9 mouse cellular contexts compared by ENCODE assay signal in genomic region chr4:94746387-94746811, GRCm38 (mm10). TPM values are rescaled to one million over a fixed set of nuclear protein-coding genes. Genes with fewer than 3 reads are reported as not detected.
A peak's percentile ranks its signal among the peaks of the same experiment; 100 is the strongest.
DNase-seq lines count a peak whose midpoint lies in the region; ATAC-seq lines count a peak whose summit lies in the region.
"Had no signal": no experiment of that assay in that cellular context is flagged by ENCODE, and none has a peak within 500 bp of the region (broad histone marks: within the 10 kb centered on the region; RNA-seq: fewer than 3 reads in every experiment).

No protein-coding gene starts in this region.

- H3K4me1 ChIP-seq in hindbrain, embryonic 13.5 days (replicated peaks), result no peaks in the 10 kb centered on the region
- no peaks in the 10 kb centered on the region for H3K4me1 ChIP-seq in hindbrain, embryonic 16.5 days (ENCODE audit: control insufficient read depth, insufficient read depth, low read depth, low read length)
- H3K4me1 ChIP-seq in heart, embryonic 13.5 days, result peaks cover 54% of the 10 kb centered on the region
- no peaks in the 10 kb centered on the region for H3K4me1 ChIP-seq in forebrain, embryonic 16.5 days (replicated peaks; ENCODE audit: control insufficient read depth, insufficient read depth, low read length)
- H3K4me1 ChIP-seq: neural tube, embryonic 13.5 days had no signal

- H3K9me3 ChIP-seq in hindbrain, embryonic 13.5 days, result no peaks in the 10 kb centered on the region
- H3K9me3 ChIP-seq in hindbrain, embryonic 16.5 days (ENCODE audit: control insufficient read depth, low read length), result no peaks in the 10 kb centered on the region
- no peaks in the 10 kb centered on the region for H3K9me3 ChIP-seq in heart, embryonic 13.5 days
- no peaks in the 10 kb centered on the region for H3K9me3 ChIP-seq in forebrain, embryonic 16.5 days (ENCODE audit: control insufficient read depth, low read length)
- H3K9me3 ChIP-seq: neural tube, embryonic 13.5 days had no signal

- no peak overlapping the region for H3K9ac ChIP-seq in hindbrain, embryonic 13.5 days
- H3K9ac ChIP-seq in hindbrain, embryonic 16.5 days (ENCODE audit: low read depth, low read length), result no peak overlapping the region
- no peak overlapping the region for H3K9ac ChIP-seq in heart, embryonic 13.5 days
- no peak overlapping the region for H3K9ac ChIP-seq in forebrain, embryonic 16.5 days (replicated peaks; ENCODE audit: low read depth, low read length)
- H3K9ac ChIP-seq: neural tube, embryonic 13.5 days had no signal

- H3K4me2 ChIP-seq in hindbrain, embryonic 13.5 days, result no peak overlapping the region
- H3K4me2 ChIP-seq in hindbrain, embryonic 16.5 days (ENCODE audit: low read length), result no peak overlapping the region
- H3K4me2 ChIP-seq in heart, embryonic 13.5 days, result peak overlapping the region; percentile 44
- H3K4me2 ChIP-seq in forebrain, embryonic 16.5 days (ENCODE audit: low read length), result no peak overlapping the region
- H3K4me2 ChIP-seq: neural tube, embryonic 13.5 days had no signal

- no peaks in the 10 kb centered on the region for H3K36me3 ChIP-seq in hindbrain, embryonic 13.5 days
- H3K36me3 ChIP-seq in hindbrain, embryonic 16.5 days (ENCODE audit: control insufficient read depth, insufficient read depth, low read length), result no peaks in the 10 kb centered on the region
- H3K36me3 ChIP-seq in heart, embryonic 13.5 days, result no peaks in the 10 kb centered on the region
- H3K36me3 ChIP-seq in forebrain, embryonic 16.5 days (ENCODE audit: control insufficient read depth, insufficient read depth), result no peaks in the 10 kb centered on the region
- H3K36me3 ChIP-seq: neural tube, embryonic 13.5 days had no signal

- no peak overlapping the region for H3K27ac ChIP-seq in hindbrain, embryonic 13.5 days
- no peak overlapping the region for H3K27ac ChIP-seq in hindbrain, embryonic 16.5 days (ENCODE audit: low read depth, low read length)
- H3K27ac ChIP-seq in heart, embryonic 13.5 days (replicated peaks), result peak overlapping the region; percentile 86
- no peak overlapping the region for H3K27ac ChIP-seq in forebrain, embryonic 16.5 days (ENCODE audit: low read length)
- H3K27ac ChIP-seq: neural tube, embryonic 13.5 days had no signal

- peak; percentile 59; the same call in 1 of the 2 replicates for ATAC-seq in hindbrain, embryonic 13.5 days (ENCODE audit: low FRiP score)
- no peak for ATAC-seq in hindbrain, embryonic 16.5 days
- peak; percentile 70 for ATAC-seq in heart, embryonic 13.5 days (ENCODE audit: extremely low read depth, insufficient number of reproducible peaks, low FRiP score, low TSS enrichment)
- no peak for ATAC-seq in forebrain, embryonic 16.5 days

- H3K4me3 ChIP-seq in hindbrain, embryonic 13.5 days, result no peak overlapping the region
- H3K4me3 ChIP-seq in hindbrain, embryonic 16.5 days (ENCODE audit: low read length), result no peak overlapping the region
- no peak overlapping the region for H3K4me3 ChIP-seq in heart, embryonic 13.5 days
- no peak overlapping the region for H3K4me3 ChIP-seq in forebrain, embryonic 16.5 days (replicated peaks; ENCODE audit: low read length)
- H3K4me3 ChIP-seq: neural tube, embryonic 13.5 days had no signal

- no peaks in the 10 kb centered on the region for H3K27me3 ChIP-seq in hindbrain, embryonic 13.5 days
- H3K27me3 ChIP-seq in hindbrain, embryonic 16.5 days (replicated peaks; ENCODE audit: control insufficient read depth, insufficient read depth, low read length), result no peaks in the 10 kb centered on the region
- H3K27me3 ChIP-seq in heart, embryonic 13.5 days (replicated peaks), result no peaks in the 10 kb centered on the region
- no peaks in the 10 kb centered on the region for H3K27me3 ChIP-seq in forebrain, embryonic 16.5 days (replicated peaks; ENCODE audit: control insufficient read depth, insufficient read depth, low read length)
- H3K27me3 ChIP-seq: neural tube, embryonic 13.5 days had no signal

- peak; percentile 28 for DNase-seq in large intestine, adult 2 months (ENCODE audit: low read depth, low spot score)
- peak; percentile 79 for DNase-seq in skeletal muscle tissue, adult 2 months (ENCODE audit: low read depth, low spot score)
- DNase-seq in right cerebral cortex, postnatal 10 days (ENCODE audit: low spot score in 2 of 2), result no peak
- DNase-seq in layer of hippocampus, adult 11-12 months (ENCODE audit: low spot score), result no peak

- WGBS in hindbrain, embryonic 13.5 days, result 62% methylated on average over 7 of the region's 7 CpGs
- 50% methylated on average over 7 of the region's 7 CpGs for WGBS in hindbrain, embryonic 16.5 days
- 34% methylated on average over 7 of the region's 7 CpGs for WGBS in heart, embryonic 13.5 days
- 24% methylated on average over 7 of the region's 7 CpGs for WGBS in large intestine, adult 2 months
- 59% methylated on average over 7 of the region's 7 CpGs for WGBS in forebrain, embryonic 16.5 days

RNA-seq across cellular contexts. Expression of gene Tek, which starts 7.3 kb away (rescaled TPM):
- 8.9 and 9.4 TPM in 2 replicates for polyA plus RNA-seq in hindbrain, embryonic 13.5 days (2015; fragmentation: Nextera tagmentation; extraction: Ambion mirVana)
- 8.5 and 12.1 TPM in 2 replicates for polyA plus RNA-seq in hindbrain, embryonic 16.5 days (2015; fragmentation: Nextera tagmentation; extraction: Ambion mirVana)
- 44.6 and 49.0 TPM in 2 replicates for polyA plus RNA-seq in heart, embryonic 13.5 days (2015; fragmentation: Nextera tagmentation; extraction: Ambion mirVana)
- 2.0 and 2.7 TPM in 2 replicates for polyA plus RNA-seq in large intestine, adult 2 months (2012; rRNA removed)
- polyA plus RNA-seq in forebrain, embryonic 16.5 days (2015; fragmentation: Nextera tagmentation; extraction: Ambion mirVana), result 9.7 and 10.4 TPM in 2 replicates

Comparison
In these comparisons a context has a peak if more than half of its experiments do, and no peak if none do; other contexts are left out.
1. ATAC-seq: peak in hindbrain, embryonic 13.5 days (single experiment) and heart, embryonic 13.5 days (single experiment); none in hindbrain, embryonic 16.5 days (single experiment) and forebrain, embryonic 16.5 days (single experiment).
2. DNase-seq: peak in large intestine, adult 2 months (single experiment) and skeletal muscle tissue, adult 2 months (single experiment); none in right cerebral cortex, postnatal 10 days (0 of 2) and layer of hippocampus, adult 11-12 months (single experiment).